Mouse (Mus musculus): ENCODE data around the gene Gm28044. TPM values are rescaled to one million over a fixed set of nuclear protein-coding genes. Genes with fewer than 3 reads are reported as not detected.

The Gm28044 gene
- polyA plus RNA-seq (2012; rRNA removed; ENCODE audit: low replicate concordance), result not detected in 2 replicates

GRCm38 (mm10) chr13:67360131-67360744, at the start of gene Gm28044, which contains the start of gene Zfp953:
Gm28044 (minus strand) TSS chr13:67360536.
Zfp953 (minus strand) TSS chr13:67360605.

GRCm38 (mm10) chr13:67399183-67399903, 39.0 kb upstream of the Gm28044 start, which contains the start of gene Zfp429:
Zfp429 (minus strand) TSS chr13:67399819.

GRCm38 (mm10) chr13:67375050-67375911, 14.9 kb upstream of the Gm28044 start, which contains the start of the genes Gm28041 and Zfp456:
Gm28041 (minus strand) TSS chr13:67375733.
Zfp456 (minus strand) TSS chr13:67375810.

GRCm38 (mm10) chr13:67332019-67332724, 28.2 kb downstream of the Gm28044 start, which contains the start of gene Zfp595:
Zfp595 (minus strand) TSS chr13:67332570.

GRCm38 (mm10) chr13:67305822-67306672, 54.3 kb downstream of the Gm28044 start, which contains the start of gene Zfp457:
Zfp457 (minus strand) TSS chr13:67306485.

GRCm38 (mm10) chr13:67278314-67278713, 82.0 kb downstream of the Gm28044 start, which contains the start of gene Zfp458:
Zfp458 (minus strand) TSS chr13:67278466.

Other genes starting within 250 kb of the Gm28044 start
- gene Rslcan18, start 244.3 kb downstream of the Gm28044 start, polyA plus RNA-seq (2012; rRNA removed; ENCODE audit: low replicate concordance), result not detected in 2 replicates
- 0.02 TPM in 1 of 2 replicates, not detected in the other for gene Zfp759, start 238.9 kb downstream of the Gm28044 start, polyA plus RNA-seq (2012; rRNA removed; ENCODE audit: low replicate concordance)
- gene Rsl1, start 187.4 kb downstream of the Gm28044 start, polyA plus RNA-seq (2012; rRNA removed; ENCODE audit: low replicate concordance), result 0.53 TPM in 1 of 2 replicates, not detected in the other
- gene Zfp455, start 166.0 kb downstream of the Gm28044 start, polyA plus RNA-seq (2012; rRNA removed; ENCODE audit: low replicate concordance), result 0.06 TPM in 1 of 2 replicates, not detected in the other
- gene Zfp458, start 82.1 kb downstream of the Gm28044 start, polyA plus RNA-seq (2012; rRNA removed; ENCODE audit: low replicate concordance), result 0.05 and 0.07 TPM in 2 replicates
- 0.42 and 0.62 TPM in 2 replicates for gene Zfp457, start 54.1 kb downstream of the Gm28044 start, polyA plus RNA-seq (2012; rRNA removed; ENCODE audit: low replicate concordance)
- gene Zfp595, start 28.0 kb downstream of the Gm28044 start, polyA plus RNA-seq (2012; rRNA removed; ENCODE audit: low replicate concordance), result 0.09 and 0.11 TPM in 2 replicates
- 0.02 TPM in 2 replicates for gene Zfp953, start 69 bp upstream of the Gm28044 start, polyA plus RNA-seq (2012; rRNA removed; ENCODE audit: low replicate concordance)
- gene Gm28041, start 15.2 kb upstream of the Gm28044 start, polyA plus RNA-seq (2012; rRNA removed; ENCODE audit: low replicate concordance), result not detected in 2 replicates
- gene Zfp456, start 15.3 kb upstream of the Gm28044 start, polyA plus RNA-seq (2012; rRNA removed; ENCODE audit: low replicate concordance), result 0.02 TPM in 1 of 2 replicates, not detected in the other
- not detected in 2 replicates for gene Zfp429, start 39.3 kb upstream of the Gm28044 start, polyA plus RNA-seq (2012; rRNA removed; ENCODE audit: low replicate concordance)
- 0.23 and 0.24 TPM in 2 replicates for gene Zfp459, start 60.9 kb upstream of the Gm28044 start, polyA plus RNA-seq (2012; rRNA removed; ENCODE audit: low replicate concordance)
- 0.05 TPM in 1 of 2 replicates, not detected in the other for gene Zfp874a, start 91.1 kb upstream of the Gm28044 start, polyA plus RNA-seq (2012; rRNA removed; ENCODE audit: low replicate concordance)
- gene Zfp874b, start 123.7 kb upstream of the Gm28044 start, polyA plus RNA-seq (2012; rRNA removed; ENCODE audit: low replicate concordance), result 0.22 TPM in 1 of 2 replicates, not detected in the other
- 0.16 TPM in 1 of 2 replicates, not detected in the other for gene Zfp58, start 140.0 kb upstream of the Gm28044 start, polyA plus RNA-seq (2012; rRNA removed; ENCODE audit: low replicate concordance)
- not detected in 2 replicates for gene Gm26965, start 165.6 kb upstream of the Gm28044 start, polyA plus RNA-seq (2012; rRNA removed; ENCODE audit: low replicate concordance)
- 2.9 and 6.7 TPM in 2 replicates for gene Zfp87, start 165.6 kb upstream of the Gm28044 start, polyA plus RNA-seq (2012; rRNA removed; ENCODE audit: low replicate concordance)
- 0.06 and 0.75 TPM in 2 replicates for gene Zfp748, start 193.3 kb upstream of the Gm28044 start, polyA plus RNA-seq (2012; rRNA removed; ENCODE audit: low replicate concordance)
- 0.04 TPM in 1 of 2 replicates, not detected in the other for gene Zfp729b, start 249.2 kb upstream of the Gm28044 start, polyA plus RNA-seq (2012; rRNA removed; ENCODE audit: low replicate concordance)